Mouse (Mus musculus) small intestine, adult 2 months (tissue): ENCODE results near the gene Spaca3. TPM values are rescaled to one million over a fixed set of nuclear protein-coding genes. Genes with fewer than 3 reads are reported as not detected.

Experiments used
- H3K27ac ChIP-seq: fragments of 200-500 bp; 2 replicates; pipeline ENCODE4 v1.5.1; 2012; ENCODE audit warnings: low read depth, low read length, control low read depth, inconsistent platforms; ENCODE audit not compliant: insufficient read depth
- H3K27me3 ChIP-seq: fragments of 200-500 bp; 2 replicates; pipeline ENCODE4 v1.6.1; 2012; ENCODE audit warnings: mild to moderate bottlenecking, moderate library complexity, low read length, inconsistent platforms; ENCODE audit not compliant: control insufficient read depth, insufficient read depth
- H3K36me3 ChIP-seq: fragments of 200-500 bp; 2 replicates; pipeline ENCODE4 v1.6.1; 2012; ENCODE audit warnings: mild to moderate bottlenecking, low read length, control low read depth, inconsistent platforms; ENCODE audit not compliant: control insufficient read depth, insufficient read depth
- H3K4me1 ChIP-seq: fragments of 200-500 bp; 2 replicates; pipeline ENCODE4 v1.6.1; 2012; ENCODE audit warnings: low read length, inconsistent platforms, mixed read lengths; ENCODE audit not compliant: control insufficient read depth, insufficient read depth, insufficient read length
- H3K4me3 ChIP-seq: fragments of 200-500 bp; 2 replicates; pipeline ENCODE4 v1.5.1; 2012; ENCODE audit warnings: low read depth, mild to moderate bottlenecking, control low read depth, inconsistent platforms, low read length, moderate library complexity
- CTCF ChIP-seq: fragments of 200-500 bp; IDR thresholded peaks from 2 replicates; pipeline ENCODE4 v1.5.1; 2012; ENCODE audit warnings: low read depth, mild to moderate bottlenecking, control low read depth, inconsistent platforms, low read length, moderate library complexity, mixed read lengths; ENCODE audit not compliant: insufficient replicate concordance, insufficient read length; ENCODE audit errors: extremely low read depth
- POLR2A ChIP-seq: fragments of 200-500 bp; IDR thresholded peaks from 2 replicates; pipeline ENCODE4 v1.6.1; 2012; ENCODE audit warnings: low read depth, mild to moderate bottlenecking, control low read depth, inconsistent platforms, low read length, moderate library complexity
- WGBS: fragments of 180-500 bp; shearing (Covaris S2); methylation state at CpG from one replicate; pipeline ENCODE4 v1.1.7; 2018; 5-methylcytosine and 5-hydroxymethylcytosine counted together
- polyA plus RNA-seq: library from polyadenylated mRNA; depleted of rRNA; stranded (reverse); fragments of >200 nt; gene quantifications from 2 replicates; pipeline ENCODE4 v1.2.3, GENCODE M21; 2012

The Spaca3 gene
- polyA plus RNA-seq, 1 experiment, result not detected

- TF ChIP-seq POLR2A (no peak), CTCF (no peak)
- WGBS, result 71% methylated on average over 7 of the region's 7 CpGs
- Histone ChIP-seq H3K27me3 (no peaks in the 10 kb centered on the region), H3K36me3 (no peaks in the 10 kb centered on the region), H3K27ac (no peak overlapping the region), H3K4me3 (no peak overlapping the region), H3K4me1 (no peaks in the 10 kb centered on the region)
Measured at GRCm38 (mm10) chr11:80886365-80886764, 28.2 kb downstream of the Spaca3 start.

- Histone ChIP-seq H3K27me3 (no peaks in the 10 kb centered on the region), H3K4me1 (no peaks in the 10 kb centered on the region), H3K36me3 (no peaks in the 10 kb centered on the region), H3K4me3 (no peak overlapping the region), H3K27ac (no peak overlapping the region)
- WGBS, result 42% methylated on average over 3 of the region's 3 CpGs
- TF ChIP-seq POLR2A, result no peak
- no peak for TF ChIP-seq CTCF
Measured at GRCm38 (mm10) chr11:80887021-80887420, 28.9 kb downstream of the Spaca3 start.

GRCm38 (mm10) chr11:80889336-80890063 lies 31.3 kb downstream of the Spaca3 start:
- WGBS, result 24% methylated on average over 7 of the region's 7 CpGs
- Histone ChIP-seq H3K36me3 (no peaks in the 10 kb centered on the region), H3K4me3 (no peak overlapping the region), H3K4me1 (no peaks in the 10 kb centered on the region), H3K27me3 (no peaks in the 10 kb centered on the region), H3K27ac (no peak overlapping the region)
- TF ChIP-seq POLR2A (no peak), CTCF (no peak)

GRCm38 (mm10) chr11:80895853-80896252 lies 37.7 kb downstream of the Spaca3 start:
- WGBS, result 87% methylated on average over 3 of the region's 3 CpGs
- no peak for TF ChIP-seq CTCF
- TF ChIP-seq POLR2A, result no peak
- no peaks in the 10 kb centered on the region for H3K4me1 ChIP-seq
- no peaks in the 10 kb centered on the region for H3K36me3 ChIP-seq
- H3K4me3 ChIP-seq, result no peak overlapping the region
- no peaks in the 10 kb centered on the region for H3K27me3 ChIP-seq
- H3K27ac ChIP-seq, result no peak overlapping the region

GRCm38 (mm10) chr11:80900555-80900954 lies 42.4 kb downstream of the Spaca3 start:
- no peaks in the 10 kb centered on the region for H3K27me3 ChIP-seq
- no peak for TF ChIP-seq POLR2A
- no peak for TF ChIP-seq CTCF
- 73% methylated on average over 4 of the region's 4 CpGs for WGBS
- no peaks in the 10 kb centered on the region for H3K4me1 ChIP-seq
- H3K4me3 ChIP-seq, result no peak overlapping the region
- no peak overlapping the region for H3K27ac ChIP-seq
- no peaks in the 10 kb centered on the region for H3K36me3 ChIP-seq

GRCm38 (mm10) chr11:80902664-80903063 lies 44.5 kb downstream of the Spaca3 start:
- H3K27ac ChIP-seq, result no peak overlapping the region
- TF ChIP-seq POLR2A (no peak), CTCF (no peak)
- no peaks in the 10 kb centered on the region for H3K27me3 ChIP-seq
- H3K36me3 ChIP-seq, result no peaks in the 10 kb centered on the region
- WGBS, result 60% methylated on average over 7 of the region's 7 CpGs
- H3K4me3 ChIP-seq, result no peak overlapping the region
- H3K4me1 ChIP-seq, result no peaks in the 10 kb centered on the region

GRCm38 (mm10) chr11:80903426-80903825 lies 45.3 kb downstream of the Spaca3 start:
- TF ChIP-seq POLR2A, result no peak
- no peak for TF ChIP-seq CTCF
- no peaks in the 10 kb centered on the region for H3K4me1 ChIP-seq
- no peak overlapping the region for H3K27ac ChIP-seq
- H3K36me3 ChIP-seq, result no peaks in the 10 kb centered on the region
- H3K4me3 ChIP-seq, result no peak overlapping the region
- 82% methylated on average over 10 of the region's 10 CpGs for WGBS
- no peaks in the 10 kb centered on the region for H3K27me3 ChIP-seq
